Mouse (Mus musculus) heart, embryonic 15.5 days (tissue): ENCODE results near the gene Krtap19-3. TPM values are rescaled to one million over a fixed set of nuclear protein-coding genes. Genes with fewer than 3 reads are reported as not detected.

Experiments used
- ATAC-seq: fragments of 200-750 bp; cut with Nextera tagmentation; replicated peaks from 2 replicates; pipeline ENCODE4 v1.8.0; 2017; ENCODE audit warnings: low read depth, moderate TSS enrichment; ENCODE audit not compliant: insufficient number of reproducible peaks, insufficient read depth, low FRiP score
- H3K27ac ChIP-seq: fragments of 300-500 bp; sonication (generic); 2 replicates; pipeline ENCODE4 v1.5.1; 2015; ENCODE audit warnings: mild to moderate bottlenecking, inconsistent platforms
- H3K27me3 ChIP-seq: fragments of 300-500 bp; sonication (generic); 2 replicates; pipeline ENCODE4 v1.6.1; 2015; ENCODE audit warnings: inconsistent platforms
- H3K36me3 ChIP-seq: fragments of 300-500 bp; sonication (generic); 2 replicates; pipeline ENCODE4 v1.6.1; 2015; ENCODE audit warnings: mild to moderate bottlenecking, inconsistent platforms
- H3K4me1 ChIP-seq: fragments of 300-500 bp; sonication (generic); replicated peaks from 2 replicates; pipeline ENCODE4 v1.6.1; 2015; ENCODE audit warnings: inconsistent platforms
- H3K4me2 ChIP-seq: fragments of 300-500 bp; sonication (generic); 2 replicates; pipeline ENCODE4 v1.6.1; 2015; ENCODE audit warnings: inconsistent platforms, mild to moderate bottlenecking, moderate library complexity
- H3K4me3 ChIP-seq: fragments of 300-500 bp; sonication (generic); 2 replicates; pipeline ENCODE4 v1.5.1; 2015; ENCODE audit warnings: mild to moderate bottlenecking, inconsistent platforms
- H3K9ac ChIP-seq: fragments of 300-500 bp; sonication (generic); 2 replicates; pipeline ENCODE4 v1.6.1; 2015; ENCODE audit warnings: mild to moderate bottlenecking, inconsistent platforms
- H3K9me3 ChIP-seq: fragments of 300-500 bp; sonication (generic); replicated peaks from 2 replicates; pipeline ENCODE4 v1.6.1; 2016; ENCODE audit warnings: inconsistent platforms
- WGBS: fragments of 180-500 bp; shearing (Covaris S2); methylation state at CpG from one replicate; pipeline ENCODE4 v1.1.7; 2015; ENCODE audit warnings: mixed read lengths; 5-methylcytosine and 5-hydroxymethylcytosine counted together
- polyA plus RNA-seq: library from polyadenylated mRNA; unstranded; fragments of >200 nt; fragmentation: Nextera tagmentation; extraction: Ambion mirVana; gene quantifications from 2 replicates; pipeline ENCODE4 v1.2.1, GENCODE M21; 2015

Krtap19-3 gene
- polyA plus RNA-seq = not detected in 2 replicates

GRCm38 (mm10) chr16:88877938-88878337, at the start of gene Krtap19-3:
Gene Krtap19-3 (minus strand): TSS chr16:88878038.
- no peaks in the 10 kb centered on the region for H3K4me1 ChIP-seq
- no peak within 1 kb of the TSS for H3K4me2 ChIP-seq
- no peaks in the 10 kb centered on the region for H3K27me3 ChIP-seq
- no peaks in the 10 kb centered on the region for H3K36me3 ChIP-seq
- WGBS = 84% methylated on average over 2 of the region's 2 CpGs
- no peak within 1 kb of the TSS for H3K4me3 ChIP-seq
- H3K9ac ChIP-seq = no peak within 1 kb of the TSS
- ATAC-seq = no peak
- H3K27ac ChIP-seq = no peak within 1 kb of the TSS
- no peaks in the 10 kb centered on the region for H3K9me3 ChIP-seq

- H3K36me3 ChIP-seq = no peaks in the 10 kb centered on the region
- ATAC-seq = no peak
- H3K9ac ChIP-seq = no peak within 1 kb of the TSS
- H3K4me1 ChIP-seq = no peaks in the 10 kb centered on the region
- no peak within 1 kb of the TSS for H3K27ac ChIP-seq
- no peaks in the 10 kb centered on the region for H3K27me3 ChIP-seq
- no peak within 1 kb of the TSS for H3K4me3 ChIP-seq
- no peak within 1 kb of the TSS for H3K4me2 ChIP-seq
- H3K9me3 ChIP-seq = no peaks in the 10 kb centered on the region
- 85% methylated on average over 6 of the region's 6 CpGs for WGBS
Measured at GRCm38 (mm10) chr16:88896357-88896756, 18.5 kb upstream of the Krtap19-3 start, which contains the start of gene Krtap19-5. Gene Krtap19-5 (minus strand): TSS chr16:88896457.

GRCm38 (mm10) chr16:88886870-88887269, 9.0 kb upstream of the Krtap19-3 start:
- no peak overlapping the region for H3K4me2 ChIP-seq
- 76% methylated on average over 6 of the region's 6 CpGs for WGBS
- no peak overlapping the region for H3K9ac ChIP-seq
- H3K36me3 ChIP-seq = no peaks in the 10 kb centered on the region
- no peak overlapping the region for H3K4me3 ChIP-seq
- ATAC-seq = no peak
- H3K27ac ChIP-seq = no peak overlapping the region
- no peaks in the 10 kb centered on the region for H3K9me3 ChIP-seq
- no peaks in the 10 kb centered on the region for H3K4me1 ChIP-seq
- no peaks in the 10 kb centered on the region for H3K27me3 ChIP-seq

- Histone ChIP-seq H3K4me2 (no peak within 1 kb of the TSS), H3K9me3 (no peaks in the 10 kb centered on the region), H3K9ac (no peak within 1 kb of the TSS), H3K4me1 (no peaks in the 10 kb centered on the region), H3K27ac (no peak within 1 kb of the TSS), H3K27me3 (no peaks in the 10 kb centered on the region), H3K4me3 (no peak within 1 kb of the TSS), H3K36me3 (no peaks in the 10 kb centered on the region)
- 79% methylated on average over 5 of the region's 5 CpGs for WGBS
- no peak for ATAC-seq
Measured at GRCm38 (mm10) chr16:88884989-88885388, 7.2 kb upstream of the Krtap19-3 start, which contains the start of gene Krtap19-4. Gene Krtap19-4 (minus strand): TSS chr16:88885089.

GRCm38 (mm10) chr16:88874169-88874568, 3.7 kb downstream of the Krtap19-3 start, which contains the start of gene Krtap19-2:
Gene Krtap19-2 (minus strand): TSS chr16:88874269.
- no peaks in the 10 kb centered on the region for H3K27me3 ChIP-seq
- 97% methylated on average over 3 of the region's 3 CpGs for WGBS
- no peaks in the 10 kb centered on the region for H3K4me1 ChIP-seq
- H3K4me3 ChIP-seq = no peak within 1 kb of the TSS
- no peaks in the 10 kb centered on the region for H3K9me3 ChIP-seq
- no peak for ATAC-seq
- no peak within 1 kb of the TSS for H3K9ac ChIP-seq
- H3K27ac ChIP-seq = no peak within 1 kb of the TSS
- H3K4me2 ChIP-seq = no peak within 1 kb of the TSS
- no peaks in the 10 kb centered on the region for H3K36me3 ChIP-seq

- H3K9me3 ChIP-seq = no peaks in the 10 kb centered on the region
- no peaks in the 10 kb centered on the region for H3K4me1 ChIP-seq
- H3K36me3 ChIP-seq = no peaks in the 10 kb centered on the region
- H3K27ac ChIP-seq = no peak within 1 kb of the TSS
- H3K4me2 ChIP-seq = no peak within 1 kb of the TSS
- H3K27me3 ChIP-seq = no peaks in the 10 kb centered on the region
- no peak within 1 kb of the TSS for H3K4me3 ChIP-seq
- ATAC-seq = no peak
- 82% methylated on average over 6 of the region's 6 CpGs for WGBS
- H3K9ac ChIP-seq = no peak within 1 kb of the TSS
Measured at GRCm38 (mm10) chr16:88869311-88869710, 8.5 kb downstream of the Krtap19-3 start, which contains the start of gene Krtap19-1. Gene Krtap19-1 (minus strand): TSS chr16:88869411.

GRCm38 (mm10) chr16:88864887-88865407, 12.9 kb downstream of the Krtap19-3 start:
- Histone ChIP-seq H3K4me3 (no peak overlapping the region), H3K9me3 (no peaks in the 10 kb centered on the region), H3K4me1 (no peaks in the 10 kb centered on the region), H3K4me2 (no peak overlapping the region), H3K27me3 (no peaks in the 10 kb centered on the region), H3K36me3 (no peaks in the 10 kb centered on the region), H3K27ac (no peak overlapping the region), H3K9ac (no peak overlapping the region)
- 76% methylated on average over 4 of the region's 4 CpGs for WGBS
- ATAC-seq = no peak

GRCm38 (mm10) chr16:88851450-88851849, 26.4 kb downstream of the Krtap19-3 start:
- no peak for ATAC-seq
- H3K27ac ChIP-seq = no peak overlapping the region
- H3K27me3 ChIP-seq = no peaks in the 10 kb centered on the region
- no peak overlapping the region for H3K4me3 ChIP-seq
- H3K4me2 ChIP-seq = no peak overlapping the region
- H3K9me3 ChIP-seq = no peaks in the 10 kb centered on the region
- 9% methylated on average over 5 of the region's 5 CpGs for WGBS
- H3K4me1 ChIP-seq = no peaks in the 10 kb centered on the region
- no peak overlapping the region for H3K9ac ChIP-seq
- H3K36me3 ChIP-seq = no peaks in the 10 kb centered on the region

- no peak overlapping the region for H3K9ac ChIP-seq
- no peak overlapping the region for H3K4me3 ChIP-seq
- no peak overlapping the region for H3K27ac ChIP-seq
- no peak for ATAC-seq
- H3K27me3 ChIP-seq = no peaks in the 10 kb centered on the region
- no peak overlapping the region for H3K4me2 ChIP-seq
- no peaks in the 10 kb centered on the region for H3K36me3 ChIP-seq
- WGBS = 79% methylated on average over 4 of the region's 4 CpGs
- no peaks in the 10 kb centered on the region for H3K9me3 ChIP-seq
- no peaks in the 10 kb centered on the region for H3K4me1 ChIP-seq
Measured at GRCm38 (mm10) chr16:88848558-88848957, 29.3 kb downstream of the Krtap19-3 start.

GRCm38 (mm10) chr16:88847363-88847762, 30.5 kb downstream of the Krtap19-3 start:
- H3K27me3 ChIP-seq = no peaks in the 10 kb centered on the region
- H3K27ac ChIP-seq = no peak overlapping the region
- no peak overlapping the region for H3K4me3 ChIP-seq
- ATAC-seq = no peak
- H3K4me1 ChIP-seq = no peaks in the 10 kb centered on the region
- no peaks in the 10 kb centered on the region for H3K9me3 ChIP-seq
- H3K4me2 ChIP-seq = no peak overlapping the region
- H3K9ac ChIP-seq = no peak overlapping the region
- whole genome bisulfite sequencing = 89% methylated on average over 1 of the region's 1 CpGs
- no peaks in the 10 kb centered on the region for H3K36me3 ChIP-seq
